Mouse (Mus musculus) forebrain, embryonic 15.5 days (tissue): Measurements from ENCODE around the gene Catsper3. TPM values are rescaled to one million over a fixed set of nuclear protein-coding genes. Genes with fewer than 3 reads are reported as not detected.

Experiments used
- ATAC-seq: fragments of 200-750 bp; cut with Nextera tagmentation; replicated peaks from 2 replicates; pipeline ENCODE4 v1.8.0; 2017; ENCODE audit warnings: mild to moderate bottlenecking, moderate TSS enrichment, moderate library complexity
- H3K27ac ChIP-seq: fragments of 300-500 bp; sonication (generic); replicated peaks from 2 replicates; pipeline ENCODE4 v1.5.1; 2015; ENCODE audit warnings: mild to moderate bottlenecking, inconsistent platforms
- H3K27me3 ChIP-seq: fragments of 300-500 bp; sonication (generic); 2 replicates; pipeline ENCODE4 v1.6.1; 2015; ENCODE audit warnings: inconsistent platforms
- H3K36me3 ChIP-seq: fragments of 300-500 bp; sonication (generic); 2 replicates; pipeline ENCODE4 v1.6.1; 2015; ENCODE audit warnings: mild to moderate bottlenecking, inconsistent platforms
- H3K4me1 ChIP-seq: fragments of 300-500 bp; sonication (generic); 2 replicates; pipeline ENCODE4 v1.6.1; 2015; ENCODE audit warnings: inconsistent platforms
- H3K4me2 ChIP-seq: fragments of 300-500 bp; sonication (generic); replicated peaks from 2 replicates; pipeline ENCODE4 v1.6.1; 2015; ENCODE audit warnings: mild to moderate bottlenecking, inconsistent platforms
- H3K4me3 ChIP-seq: fragments of 300-500 bp; sonication (generic); 2 replicates; pipeline ENCODE4 v1.5.1; 2015; ENCODE audit warnings: mild to moderate bottlenecking, inconsistent platforms
- H3K9ac ChIP-seq: fragments of 300-500 bp; sonication (generic); replicated peaks from 2 replicates; pipeline ENCODE4 v1.6.1; 2015; ENCODE audit warnings: mild to moderate bottlenecking, inconsistent platforms
- H3K9me3 ChIP-seq: fragments of 300-500 bp; sonication (generic); 2 replicates; pipeline ENCODE4 v1.6.1; 2016; ENCODE audit warnings: inconsistent platforms
- WGBS: fragments of 180-500 bp; shearing (Covaris S2); methylation state at CpG from one replicate; pipeline ENCODE4 v1.1.7; 2015; ENCODE audit warnings: mixed read lengths; 5-methylcytosine and 5-hydroxymethylcytosine counted together
- polyA plus RNA-seq: library from polyadenylated mRNA; unstranded; fragments of >200 nt; fragmentation: Nextera tagmentation; extraction: Ambion mirVana; gene quantifications from 2 replicates; pipeline ENCODE4 v1.2.1, GENCODE M21; 2015

Catsper3 gene
- polyA plus RNA-seq, 1 experiment from 2014 or later = not detected

GRCm38 (mm10) chr13:55809041-55809623, 24.8 kb downstream of the Catsper3 start:
- 80% methylated on average over 7 of the region's 7 CpGs for WGBS

GRCm38 (mm10) chr13:55809707-55810106, 25.3 kb downstream of the Catsper3 start:
- H3K27ac ChIP-seq = no peak overlapping the region
- no peak for ATAC-seq
- no peak overlapping the region for H3K4me2 ChIP-seq
- 92% methylated on average over 10 of the region's 10 CpGs for WGBS
- H3K9me3 ChIP-seq = no peaks in the 10 kb centered on the region
- no peaks in the 10 kb centered on the region for H3K4me1 ChIP-seq
- no peak overlapping the region for H3K9ac ChIP-seq
- H3K27me3 ChIP-seq = no peaks in the 10 kb centered on the region
- H3K36me3 ChIP-seq = no peaks in the 10 kb centered on the region
- H3K4me3 ChIP-seq = no peak overlapping the region

More at GRCm38 (mm10) chr13:55809041-55809623, 24.8 kb downstream of the Catsper3 start:
- no peaks in the 10 kb centered on the region for H3K4me1 ChIP-seq
- no peak overlapping the region for H3K27ac ChIP-seq
- H3K36me3 ChIP-seq = no peaks in the 10 kb centered on the region
- no peaks in the 10 kb centered on the region for H3K27me3 ChIP-seq
- H3K4me3 ChIP-seq = no peak overlapping the region
- no peak overlapping the region for H3K9ac ChIP-seq
- H3K9me3 ChIP-seq = no peaks in the 10 kb centered on the region
- no peak for ATAC-seq
- no peak overlapping the region for H3K4me2 ChIP-seq

DNA sequence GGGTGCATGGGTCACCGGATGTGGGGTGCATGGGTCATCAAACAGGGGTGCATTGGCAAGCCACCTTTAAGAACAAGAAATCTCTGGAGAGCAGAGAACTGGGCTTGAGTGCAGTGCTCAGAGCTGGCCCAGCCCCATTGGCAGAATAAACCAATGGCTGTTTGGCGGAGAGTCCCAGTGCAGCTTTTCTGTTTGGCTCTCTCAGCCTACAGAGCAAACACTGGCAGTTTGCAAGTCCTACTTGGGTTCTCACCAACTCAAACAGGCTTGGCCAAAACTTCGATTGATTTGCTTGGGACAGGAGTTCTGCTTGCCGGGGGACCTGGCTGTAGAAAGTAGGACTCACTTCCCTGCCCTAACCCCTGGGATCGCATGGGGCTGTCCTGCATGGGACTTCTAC, 26.6 kb downstream of the Catsper3 start:
- Histone ChIP-seq H3K27me3 (no peaks in the 10 kb centered on the region), H3K9me3 (no peaks in the 10 kb centered on the region), H3K4me2 (no peak overlapping the region), H3K27ac (no peak overlapping the region), H3K4me1 (no peaks in the 10 kb centered on the region), H3K36me3 (no peaks in the 10 kb centered on the region), H3K4me3 (no peak overlapping the region), H3K9ac (no peak overlapping the region)
- ATAC-seq = no peak
- 75% methylated on average over 5 of the region's 5 CpGs for WGBS

- 56% methylated on average over 5 of the region's 5 CpGs for WGBS
These were observed 29.2 kb downstream of the Catsper3 start for GRCm38 (mm10) chr13:55813490-55814016.

GRCm38 (mm10) chr13:55814834-55815233, 30.5 kb downstream of the Catsper3 start:
- H3K9me3 ChIP-seq = no peaks in the 10 kb centered on the region
- no peak for ATAC-seq
- no peak overlapping the region for H3K27ac ChIP-seq
- H3K27me3 ChIP-seq = no peaks in the 10 kb centered on the region; the same call in 1 of the 2 replicates
- H3K36me3 ChIP-seq = no peaks in the 10 kb centered on the region
- H3K9ac ChIP-seq = no peak overlapping the region
- no peak overlapping the region for H3K4me2 ChIP-seq
- peaks cover 10% of the 10 kb centered on the region; the same call in 1 of the 2 replicates for H3K4me1 ChIP-seq
- no peak overlapping the region for H3K4me3 ChIP-seq
- WGBS = 87% methylated on average over 6 of the region's 6 CpGs

More at GRCm38 (mm10) chr13:55813490-55814016, 29.2 kb downstream of the Catsper3 start:
- Histone ChIP-seq H3K4me2 (no peak overlapping the region), H3K4me1 (peaks cover 10% of the 10 kb centered on the region; the same call in 1 of the 2 replicates), H3K36me3 (no peaks in the 10 kb centered on the region), H3K27me3 (no peaks in the 10 kb centered on the region), H3K9ac (no peak overlapping the region), H3K4me3 (no peak overlapping the region), H3K27ac (no peak overlapping the region), H3K9me3 (no peaks in the 10 kb centered on the region)
- ATAC-seq = no peak

DNA sequence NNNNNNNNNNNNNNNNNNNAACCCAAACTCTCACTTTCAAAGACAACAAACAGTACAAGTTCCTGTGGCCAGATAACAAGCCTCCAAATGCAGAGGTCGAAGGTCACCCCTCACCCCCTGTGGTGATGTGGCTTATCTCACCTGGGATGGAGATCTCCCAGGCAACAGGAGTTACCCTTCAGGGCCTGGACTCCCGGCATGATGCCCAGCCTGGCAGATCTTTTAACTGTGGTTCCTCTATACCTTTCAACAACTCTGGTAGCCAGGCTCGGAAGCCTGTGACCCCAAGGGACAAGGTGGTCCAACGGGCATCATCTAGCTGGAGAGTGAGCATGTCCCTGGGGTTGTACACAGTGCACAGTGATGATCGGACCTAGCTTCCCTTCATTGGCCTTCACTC, 38.1 kb downstream of the Catsper3 start:
- Histone ChIP-seq H3K9me3 (no peaks in the 10 kb centered on the region), H3K9ac (no peak overlapping the region), H3K4me2 (no peak overlapping the region), H3K4me1 (peaks cover 12% of the 10 kb centered on the region; the same call in 1 of the 2 replicates), H3K27me3 (peaks cover 58% of the 10 kb centered on the region), H3K36me3 (no peaks in the 10 kb centered on the region), H3K27ac (no peak overlapping the region), H3K4me3 (no peak overlapping the region)
- ATAC-seq = no peak
- WGBS = 63% methylated on average over 5 of the region's 5 CpGs

DNA sequence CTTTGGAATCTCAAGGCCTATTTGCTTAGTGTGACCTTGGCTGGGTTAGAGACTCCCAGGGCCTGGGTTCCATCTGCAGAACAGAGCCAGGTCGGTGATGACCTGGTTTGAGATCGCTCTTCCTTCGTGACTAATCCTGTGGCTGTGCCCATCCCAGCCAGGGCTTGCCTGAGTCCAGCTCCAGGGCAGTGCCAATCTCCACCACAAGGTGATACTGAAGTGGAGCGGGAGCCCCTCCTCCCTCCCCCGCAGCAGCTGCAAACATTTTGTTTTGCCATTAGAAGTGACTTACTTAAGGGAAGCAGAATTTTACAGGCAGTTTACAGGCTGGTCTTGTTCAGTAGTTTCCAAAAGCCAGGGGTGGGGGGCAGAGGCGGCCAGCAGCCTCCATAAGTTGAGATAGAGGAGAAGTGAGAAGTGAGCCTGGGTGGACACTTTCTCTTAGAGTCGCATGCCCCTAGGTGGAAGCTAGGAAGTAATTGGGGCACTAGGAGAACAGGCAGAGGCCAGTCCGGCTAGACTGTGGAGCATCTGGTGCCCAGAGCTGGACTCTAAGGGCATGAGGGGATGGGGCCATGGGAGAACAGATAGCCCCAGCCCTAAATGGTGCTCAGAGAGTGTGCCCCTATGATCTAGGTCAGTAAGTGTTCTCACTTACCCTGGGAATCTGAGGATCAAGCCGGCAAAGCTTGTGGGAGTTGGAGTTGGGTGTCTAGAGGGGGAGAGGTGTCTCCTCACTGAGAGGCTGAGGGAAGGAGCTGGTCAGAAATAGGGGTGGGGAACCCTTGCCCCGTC, 40.0 kb downstream of the Catsper3 start:
- Histone ChIP-seq H3K27ac (no peak overlapping the region), H3K27me3 (peaks cover 76% of the 10 kb centered on the region), H3K9ac (no peak overlapping the region), H3K9me3 (no peaks in the 10 kb centered on the region), H3K4me2 (no peak overlapping the region), H3K4me1 (peaks cover 8% of the 10 kb centered on the region; the same call in 1 of the 2 replicates), H3K4me3 (no peak overlapping the region), H3K36me3 (no peaks in the 10 kb centered on the region)
- WGBS = 9% methylated on average over 10 of the region's 10 CpGs
- ATAC-seq = no peak

DNA sequence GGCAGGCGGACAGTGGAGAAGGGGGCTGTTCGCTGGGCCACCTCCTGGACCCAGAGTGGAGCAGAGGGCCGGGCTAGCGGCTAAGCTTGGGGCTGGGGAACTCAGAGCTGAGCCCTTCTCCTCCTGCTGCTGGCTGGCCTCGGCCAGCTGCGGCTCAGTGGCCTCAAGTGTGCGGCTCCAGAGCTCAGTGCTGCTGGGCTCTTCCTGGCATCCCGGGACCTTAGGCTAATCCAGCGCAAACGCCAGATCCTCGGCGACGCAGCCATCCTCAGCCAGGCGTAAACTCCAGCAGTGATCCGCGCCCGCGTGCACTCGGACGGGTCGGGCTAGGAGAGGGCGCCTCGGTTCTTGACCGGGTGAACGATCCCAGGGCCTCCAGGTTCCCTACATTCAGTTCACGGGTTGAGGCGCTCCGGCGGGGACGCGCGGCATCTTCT, 40.9 kb downstream of the Catsper3 start:
- Histone ChIP-seq H3K4me3 (no peak overlapping the region), H3K4me1 (peaks cover 9% of the 10 kb centered on the region; the same call in 1 of the 2 replicates), H3K27me3 (peaks cover 84% of the 10 kb centered on the region), H3K36me3 (no peaks in the 10 kb centered on the region), H3K27ac (no peak overlapping the region), H3K4me2 (no peak overlapping the region), H3K9me3 (no peaks in the 10 kb centered on the region), H3K9ac (no peak overlapping the region)
- ATAC-seq = peak; percentile 57; the same call in 1 of the 2 replicates
- under 1% methylated on average over 32 of the region's 32 CpGs for WGBS

DNA sequence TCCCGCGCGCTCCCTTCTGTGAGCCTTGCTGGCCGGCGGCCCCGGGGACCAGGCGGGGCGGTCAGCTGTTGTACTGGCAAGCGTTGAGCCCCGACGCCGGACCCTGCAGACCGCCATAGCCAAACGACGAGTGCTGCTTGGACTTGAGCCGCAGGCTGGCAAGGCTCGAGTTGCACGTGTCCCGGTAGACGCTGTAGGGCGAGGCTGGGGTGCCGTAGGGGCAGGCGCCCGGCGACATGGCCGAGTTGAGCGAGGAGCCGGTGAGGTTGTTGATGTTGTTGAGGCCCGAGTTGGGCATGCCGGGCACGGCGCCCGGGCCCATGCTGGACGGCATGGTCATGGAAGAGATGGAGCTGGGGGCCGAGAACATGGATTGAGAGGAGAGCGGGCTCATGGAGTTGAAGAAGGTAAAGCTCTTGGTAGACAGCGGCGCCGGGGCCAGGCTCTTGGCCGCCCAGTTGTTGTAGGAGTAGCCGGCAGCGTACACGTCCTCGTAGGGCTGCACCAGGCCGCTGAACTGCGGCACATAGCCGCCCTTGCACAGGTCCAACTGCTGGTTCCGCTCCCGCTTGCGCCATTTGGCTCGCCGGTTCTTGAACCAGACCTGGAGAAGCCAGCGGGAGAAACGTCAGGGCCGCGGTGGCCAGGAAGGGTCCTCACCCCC, 41.8 kb downstream of the Catsper3 start:
- 1% methylated on average over 56 of the region's 56 CpGs for WGBS
- H3K36me3 ChIP-seq = no peaks in the 10 kb centered on the region
- no peak overlapping the region for H3K4me2 ChIP-seq
- ATAC-seq = no peak
- no peak overlapping the region for H3K9ac ChIP-seq
- H3K4me3 ChIP-seq = no peak overlapping the region
- peaks cover 88% of the 10 kb centered on the region for H3K27me3 ChIP-seq
- no peak overlapping the region for H3K27ac ChIP-seq
- no peaks in the 10 kb centered on the region for H3K9me3 ChIP-seq
- peaks cover 18% of the 10 kb centered on the region for H3K4me1 ChIP-seq

- no peaks in the 10 kb centered on the region for H3K36me3 ChIP-seq
- no peak overlapping the region for H3K4me3 ChIP-seq
- H3K9ac ChIP-seq = no peak overlapping the region
- ATAC-seq = no peak
- no peak overlapping the region for H3K27ac ChIP-seq
- H3K27me3 ChIP-seq = peaks cover 87% of the 10 kb centered on the region
- no peak overlapping the region for H3K4me2 ChIP-seq
- H3K9me3 ChIP-seq = no peaks in the 10 kb centered on the region
- 3% methylated on average over 13 of the region's 13 CpGs for WGBS
- H3K4me1 ChIP-seq = peaks cover 24% of the 10 kb centered on the region
These were observed 42.7 kb downstream of the Catsper3 start for GRCm38 (mm10) chr13:55826796-55827678.

- H3K27me3 ChIP-seq = peaks cover 88% of the 10 kb centered on the region
- H3K27ac ChIP-seq = no peak overlapping the region
- H3K4me2 ChIP-seq = no peak overlapping the region
- peaks cover 24% of the 10 kb centered on the region for H3K4me1 ChIP-seq
- no peak overlapping the region for H3K4me3 ChIP-seq
- 2% methylated on average over 6 of the region's 6 CpGs for WGBS
- ATAC-seq = no peak
- H3K36me3 ChIP-seq = no peaks in the 10 kb centered on the region
- no peaks in the 10 kb centered on the region for H3K9me3 ChIP-seq
- H3K9ac ChIP-seq = no peak overlapping the region
These were observed 43.3 kb downstream of the Catsper3 start for GRCm38 (mm10) chr13:55827679-55828140.
